Mouse (Mus musculus) CH12.LX (cell line): Measurements from ENCODE around the gene Aph1a.

Source experiments
- CTCF ChIP-seq, 2 experiments: IDR thresholded peaks in 1 of 2; conservative IDR thresholded peaks in 1 of 2; 2 replicates each; pipeline ENCODE4 v1.5.1; 2011 to 2012; ENCODE audit warnings: low read depth in 2 of 2, low read length in 2 of 2, improper control_type of control experiment in 1 of 2, inconsistent platforms in 1 of 2, mild to moderate bottlenecking in 1 of 2, moderate library complexity in 1 of 2
- MAFK ChIP-seq: IDR thresholded peaks from 2 replicates; pipeline ENCODE4 v1.6.1; 2011; ENCODE audit warnings: low read length, improper control_type of control experiment; ENCODE audit not compliant: insufficient replicate concordance
- MAX ChIP-seq: IDR thresholded peaks from 2 replicates; pipeline ENCODE4 v1.6.1; 2011; ENCODE audit warnings: low read length, improper control_type of control experiment
- MYC ChIP-seq: IDR thresholded peaks from 2 replicates; pipeline ENCODE4 v1.6.1; 2011; ENCODE audit warnings: low read depth, mild to moderate bottlenecking, improper control_type of control experiment, low read length
- POLR2AphosphoS2 ChIP-seq: IDR thresholded peaks from 2 replicates; pipeline ENCODE4 v1.6.1; 2011; ENCODE audit warnings: low read depth, low read length, improper control_type of control experiment
- USF1 ChIP-seq: IDR thresholded peaks from 2 replicates; pipeline ENCODE4 v1.6.1; 2014; ENCODE audit warnings: low read depth, mild to moderate bottlenecking, inconsistent platforms, low read length, improper control_type of control experiment

DNA sequence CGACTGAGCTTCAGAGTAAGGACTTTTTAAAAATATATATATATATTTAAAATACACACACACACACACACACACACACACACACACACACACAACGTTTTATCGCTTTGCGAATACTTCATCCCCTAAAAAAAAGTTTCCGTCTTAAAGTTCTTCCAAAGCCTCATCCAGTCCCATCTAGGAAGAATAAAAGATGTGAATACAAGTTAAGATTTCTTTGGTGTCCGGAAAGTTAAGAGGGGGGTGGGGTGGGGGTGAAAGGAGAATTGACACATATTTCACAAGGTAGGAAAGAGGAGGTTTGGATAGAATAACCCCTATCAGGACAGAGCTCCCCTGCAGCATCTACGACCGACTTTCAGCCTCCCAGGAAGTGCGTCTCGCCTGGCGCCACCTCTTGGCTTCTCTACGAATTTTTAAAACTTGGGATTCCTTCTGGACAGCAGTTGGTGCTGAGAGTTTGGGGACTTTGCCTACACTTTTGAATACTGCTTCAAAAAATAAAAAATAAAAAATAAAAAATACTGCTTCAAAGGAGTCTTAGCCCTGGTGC lies 12.2 kb downstream of the Aph1a start:
- TF ChIP-seq CTCF (conservative IDR thresholded peaks at IDR 0.05 in 1 of 2, IDR thresholded peaks at IDR 0.05 in 1 of 2; ENCODE audit: low read depth in 2 of 2, low read length in 2 of 2) (peak in 1 of 2 experiments; percentile 74; a peak in 3 of 4 replicates), POLR2AphosphoS2 (no peak), MAFK (no peak), MAX (no peak), USF1 (no peak), MYC (no peak)
